Mouse (Mus musculus) mouse embryonic stem cell (cell line): ENCODE measurements around the gene Samhd1.

ENCODE experiments used
- in situ Hi-C, 2 experiments: fragments of 300-500 bp; cut with MboI; formaldehyde crosslinking; loops; 1 replicate in 1 of 2; 3 replicates in 1 of 2; pipeline ENCODE4 v1.14.3; 2019 to 2020; ENCODE audit warnings: low sequenced_read_pairs in 2 of 2, low pct_unique_long_range_greater_than_20kb in 1 of 2, mixed read lengths in 1 of 2; ENCODE audit not compliant: unreplicated experiment in 1 of 2

The Samhd1 gene

DNA sequence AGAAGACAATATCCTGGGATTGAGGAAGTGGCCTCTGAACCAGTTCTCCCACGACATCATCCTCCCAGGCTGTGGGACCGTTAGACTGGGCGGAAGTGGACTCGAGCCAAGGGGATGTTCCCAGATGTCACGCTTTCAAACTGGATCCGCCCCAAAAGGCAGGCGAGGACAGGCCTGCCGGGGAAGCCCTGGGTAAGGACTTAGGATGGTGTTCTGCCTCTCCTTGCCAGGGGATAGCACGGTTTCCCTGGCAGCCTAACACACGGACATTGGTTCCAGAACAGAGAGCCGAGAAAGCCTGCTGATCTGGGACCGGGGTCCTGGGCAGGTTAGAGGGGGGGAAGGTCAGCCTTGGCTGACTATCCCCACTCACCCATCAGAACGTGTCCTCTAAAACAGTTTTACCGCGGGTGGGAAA is 57.4 kb downstream of the Samhd1 start:
- in situ Hi-C loops: no loop called here

GRCm38 (mm10) chr2:157077160-157077559 is 57.9 kb downstream of the Samhd1 start:
- in situ Hi-C loops: no loop called here

- in situ Hi-C loops: no loop called here
Observed at GRCm38 (mm10) chr2:157076585-157076984, 58.5 kb downstream of the Samhd1 start.

DNA sequence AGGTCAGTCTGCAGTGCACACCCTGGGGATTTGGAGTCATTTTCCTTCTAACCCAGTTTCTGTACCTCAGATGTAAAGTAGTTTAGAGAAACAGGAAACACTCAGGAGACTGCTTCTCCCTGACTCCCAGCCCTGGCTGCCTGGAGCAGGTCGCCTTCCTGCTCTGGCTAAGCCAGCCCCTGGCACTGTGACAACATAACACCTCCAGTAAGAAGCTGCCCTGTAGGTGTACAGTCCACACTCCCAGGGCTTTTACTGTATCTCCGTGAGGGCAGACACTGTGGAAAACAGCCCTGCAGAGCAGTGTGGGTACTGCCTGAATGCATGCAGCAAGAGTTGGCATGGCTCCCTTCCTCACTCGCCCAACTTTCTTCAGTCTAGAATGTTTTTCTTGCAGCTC is 59.4 kb downstream of the Samhd1 start:
- in situ Hi-C loops: no loop called here

DNA sequence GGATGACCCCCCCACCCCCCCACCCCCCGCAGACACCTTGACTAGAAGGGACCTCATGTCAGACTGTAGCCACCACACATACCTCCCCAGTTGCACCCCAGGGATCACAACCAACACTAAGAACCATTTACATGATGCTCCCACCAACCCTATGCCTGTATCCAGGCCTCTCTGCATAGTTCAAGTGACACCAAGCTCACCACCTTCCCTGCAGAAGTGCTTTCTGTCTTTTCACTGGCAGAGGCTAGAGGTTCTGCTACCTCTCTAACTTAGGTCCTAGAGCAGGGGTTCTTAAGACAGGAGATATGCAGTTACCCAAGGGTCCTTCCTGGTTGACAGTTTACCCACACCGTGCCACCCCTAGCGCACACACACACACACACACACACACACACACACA is 59.8 kb downstream of the Samhd1 start:
- in situ Hi-C loops: no loop called here

- in situ Hi-C loops: no loop called here
Observed at GRCm38 (mm10) chr2:157074772-157075171, 60.3 kb downstream of the Samhd1 start.

- in situ Hi-C loops: no loop called here
Observed at GRCm38 (mm10) chr2:157074186-157074724, 60.8 kb downstream of the Samhd1 start.

GRCm38 (mm10) chr2:157073378-157074052 is 61.5 kb downstream of the Samhd1 start:
- in situ Hi-C loops: no loop called here

- in situ Hi-C loops: no loop called here
Observed at GRCm38 (mm10) chr2:157072316-157072990, 62.6 kb downstream of the Samhd1 start.

- in situ Hi-C loops: no loop called here
Observed at GRCm38 (mm10) chr2:157071556-157071955, 63.5 kb downstream of the Samhd1 start.

DNA sequence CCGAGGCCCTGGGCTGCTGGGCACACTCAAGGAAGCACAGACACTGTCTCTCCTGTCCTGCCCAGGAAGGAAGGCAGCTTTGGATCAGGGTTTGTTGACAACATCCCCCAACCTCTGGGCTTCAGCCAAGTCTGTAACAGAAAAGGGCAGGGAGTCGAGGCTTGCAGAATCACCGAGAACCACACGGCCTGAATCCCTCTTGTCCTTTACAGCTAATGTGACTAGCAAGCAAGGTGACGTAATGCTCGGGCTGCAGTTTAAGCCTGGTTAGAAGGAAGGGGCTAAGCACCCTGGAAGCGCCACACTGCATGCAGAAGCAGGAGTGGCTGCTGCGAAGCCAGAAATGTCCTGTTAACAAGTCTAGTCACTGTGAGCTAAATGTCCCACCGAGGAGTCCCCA is 64.7 kb downstream of the Samhd1 start:
- in situ Hi-C loops: no loop called here

DNA sequence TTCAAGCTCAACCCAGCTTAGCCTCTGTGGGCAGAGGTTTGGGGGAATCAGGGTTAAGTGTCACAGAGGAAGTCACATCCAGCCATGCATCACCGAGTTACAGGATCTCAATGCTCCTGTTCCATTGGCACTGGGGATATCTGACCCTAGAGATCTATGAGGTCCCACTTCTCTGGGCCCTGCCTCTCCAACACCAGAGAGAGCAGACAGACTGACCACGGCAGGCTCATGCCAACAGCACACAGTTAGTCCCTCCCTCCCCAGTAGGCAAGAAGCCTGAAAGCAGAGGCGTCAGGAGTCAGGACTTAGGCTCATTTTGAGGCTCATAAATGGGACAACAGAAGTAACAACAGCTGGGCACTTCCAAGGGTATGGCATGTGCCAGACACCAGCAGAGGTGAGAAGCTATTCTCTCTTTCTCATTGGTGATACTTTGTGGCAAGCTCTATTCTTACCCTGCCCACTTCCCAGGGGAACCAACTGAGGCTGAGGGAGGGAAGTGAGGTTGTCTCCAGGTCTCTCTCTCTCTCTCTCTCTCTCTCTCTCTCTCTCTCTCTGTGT is 65.2 kb downstream of the Samhd1 start:
- in situ Hi-C loops: no loop called here

DNA sequence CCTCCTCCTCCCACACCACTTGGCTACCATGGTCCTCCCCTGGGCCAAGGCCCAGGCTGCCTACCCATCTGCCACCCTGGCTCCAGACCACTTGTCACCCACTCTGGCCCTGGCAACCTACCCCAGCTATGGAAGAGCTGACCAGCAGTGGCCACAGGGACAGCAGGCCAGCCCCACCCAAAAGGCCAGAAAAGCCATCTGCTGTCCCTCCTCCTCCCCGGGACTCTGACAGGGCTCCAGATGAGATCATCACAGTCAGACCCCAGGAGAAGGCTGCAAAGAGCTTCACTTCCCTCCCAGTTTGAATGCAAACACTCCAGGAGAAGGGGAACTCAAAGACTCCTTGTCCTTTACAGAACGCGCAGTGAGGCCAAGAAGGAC is 65.7 kb downstream of the Samhd1 start:
- in situ Hi-C loops: no loop called here

DNA sequence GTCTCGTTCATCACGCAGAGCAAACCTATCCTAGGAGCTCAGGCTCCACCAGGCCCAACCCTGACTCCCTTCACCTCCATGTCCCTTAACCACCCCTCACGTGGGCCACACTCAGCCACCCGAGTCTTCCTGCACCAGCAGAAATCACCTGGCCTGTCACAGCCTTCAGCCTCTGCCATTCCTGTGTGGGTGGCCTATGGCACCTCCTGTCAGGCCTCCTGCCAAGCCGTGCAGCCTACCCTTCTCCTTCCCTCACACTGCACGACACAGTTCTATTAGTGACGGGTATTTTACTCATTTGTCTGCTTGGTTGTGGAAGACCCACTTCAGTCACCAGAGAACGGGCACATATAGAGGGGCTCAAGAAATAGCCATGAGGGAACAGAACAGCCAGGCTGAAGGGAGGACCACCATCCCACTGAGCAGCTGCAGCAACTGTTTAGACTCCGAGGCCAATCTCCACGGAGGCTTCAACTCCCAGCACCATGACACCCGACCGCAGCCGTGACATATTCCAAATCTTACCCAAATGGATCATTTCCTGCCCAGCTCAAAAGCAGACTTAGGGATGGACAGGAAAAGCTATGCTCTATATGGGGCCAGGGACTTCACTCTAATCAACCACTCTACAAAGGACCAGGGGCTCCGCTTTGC is 66.2 kb downstream of the Samhd1 start:
- in situ Hi-C loops: no loop called here

GRCm38 (mm10) chr2:157066731-157067430 is 68.2 kb downstream of the Samhd1 start:
- in situ Hi-C loops: no loop called here

DNA sequence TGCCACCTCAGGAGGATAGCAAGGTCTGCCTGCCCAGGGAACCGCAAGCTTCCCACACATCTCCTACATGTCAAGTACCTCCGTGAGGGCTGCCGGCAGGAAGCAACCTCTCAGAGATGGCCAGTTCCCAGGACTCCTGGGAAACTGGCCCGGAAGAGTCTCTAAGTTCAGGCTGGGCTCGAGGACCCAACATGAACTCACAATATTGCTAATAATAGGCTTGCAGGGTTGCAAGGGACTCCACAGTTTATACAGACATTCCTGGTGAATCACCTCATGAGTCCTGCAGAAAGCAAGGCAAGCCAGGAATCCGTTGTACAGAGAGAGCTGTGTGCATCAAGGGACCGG is 69.2 kb downstream of the Samhd1 start:
- in situ Hi-C loops: no loop called here

GRCm38 (mm10) chr2:157064978-157065878 is 69.8 kb downstream of the Samhd1 start:
- in situ Hi-C loops: no loop called here

DNA sequence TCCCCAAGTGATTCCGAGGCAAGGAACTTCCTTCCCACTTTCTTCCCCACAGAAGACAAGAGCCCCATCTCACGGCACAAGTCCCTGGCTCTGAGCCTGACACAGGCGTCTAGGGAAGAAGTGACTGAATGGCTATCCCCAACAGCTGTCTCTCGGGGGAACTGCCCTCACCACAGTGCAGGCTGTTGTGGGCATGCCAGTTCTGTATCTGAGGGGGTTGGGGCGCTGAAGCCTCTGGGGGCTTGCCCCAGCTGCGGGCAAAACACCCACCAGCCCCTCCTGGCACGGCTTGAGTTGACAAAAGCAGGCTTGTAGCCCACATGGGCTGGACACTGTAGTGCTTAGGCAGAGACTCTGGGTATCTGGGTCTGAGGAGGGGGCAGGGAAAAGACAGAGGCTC is 70.9 kb downstream of the Samhd1 start:
- in situ Hi-C loops: no loop called here
